Mouse (Mus musculus) Patski (cell line): ENCODE results near the gene Tcaim. TPM values are rescaled to one million over a fixed set of nuclear protein-coding genes. Genes with fewer than 3 reads are reported as not detected.
"Not testable (repeated sequence)": the region's sequence is repeated elsewhere in the genome, so short reads cannot be mapped to it uniquely, and the experiment has no call there.

Experiments used
- ATAC-seq: fragments of 100-300 bp; one replicate; pipeline ENCODE4 v1.8.0; 2021
- CTCF ChIA-PET: fragments of 350-600 bp; sonication (Branson Sonifier 250); formaldehyde crosslinking; loops from one replicate; lab custom pipeline; 2022; ENCODE audit warnings: inconsistent platforms; lab: Charles Lee
- POLR2A ChIA-PET: fragments of 350-600 bp; sonication (Branson Sonifier 250); formaldehyde crosslinking; loops from one replicate; lab custom pipeline; 2022; ENCODE audit warnings: antibody characterized with exemption, inconsistent platforms; lab: Charles Lee
- DNase-seq: peaks from one replicate; pipeline ENCODE4 v3.0.0-alpha.2; 2011; ENCODE audit warnings: low read depth, low spot score
- H3K27me3 ChIP-seq: fragments of 371-371 bp; one replicate; pipeline ENCODE4 v1.5.1; 2021
- CTCF ChIP-seq: fragments of 100-300 bp; IDR thresholded peaks from one replicate; pipeline ENCODE4 v1.5.1; 2021
- in situ Hi-C: fragments of 300-500 bp; cut with MboI; formaldehyde crosslinking; loops from 3 replicates; pipeline ENCODE4 v1.11.1; 2018; ENCODE audit warnings: low pct_unique_long_range_greater_than_20kb, mixed read lengths
- polyA plus RNA-seq: library from polyadenylated mRNA; unstranded; gene quantifications from one replicate; pipeline ENCODE4 v1.2.3, GENCODE M21; 2021

Tcaim gene
- polyA plus RNA-seq, 1 experiment from 2014 or later, result 9.3 TPM

DNA sequence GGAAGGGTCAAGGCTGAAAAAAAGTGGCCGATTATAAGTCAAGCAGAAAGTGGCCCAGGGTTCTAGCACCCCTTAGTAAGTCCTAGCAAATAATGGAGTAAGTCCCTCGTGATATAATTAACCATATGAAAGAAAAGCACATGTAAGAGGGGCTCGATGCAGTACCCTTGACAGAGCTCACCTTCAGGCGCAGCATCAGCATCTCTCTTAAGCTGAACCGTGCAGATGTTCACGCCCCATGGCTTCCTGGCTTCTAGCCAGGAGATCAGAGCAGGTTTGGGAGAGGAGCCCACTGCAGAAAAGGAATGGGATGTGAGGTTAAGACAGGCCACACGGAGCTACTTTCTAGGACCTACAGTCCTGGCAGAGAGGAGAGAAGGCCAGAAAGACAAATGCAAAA lies 49.2 kb downstream of the Tcaim start:
- no peak for TF ChIP-seq CTCF
- in situ Hi-C loops, result no loop called here
- ChIA-PET CTCF (no interaction called here), POLR2A (no interaction called here)
- no peaks in the 10 kb centered on the region for H3K27me3 ChIP-seq
- ATAC-seq, result no peak
- DNase-seq, result no peak

DNA sequence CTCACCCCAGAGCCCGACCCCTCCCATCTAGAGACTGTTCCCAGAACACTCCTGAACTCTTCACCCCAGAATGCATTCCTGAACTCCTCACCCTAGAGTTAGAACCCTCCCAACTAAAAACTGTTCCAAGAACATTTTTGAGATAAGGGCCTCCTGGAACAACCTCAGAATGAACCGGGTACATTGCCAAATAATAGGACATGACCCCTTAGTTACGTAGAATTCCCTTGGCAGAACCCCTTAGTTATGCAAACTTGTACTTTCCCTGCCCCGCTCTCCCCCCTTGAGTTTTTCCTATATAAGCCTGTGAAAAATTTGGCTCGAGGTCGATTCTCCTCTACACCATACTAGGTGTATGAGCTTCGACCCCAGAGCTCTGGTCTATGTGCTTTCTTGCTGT lies 49.8 kb downstream of the Tcaim start:
- CTCF ChIA-PET, H3K27me3 ChIP-seq, DNase-seq, in situ Hi-C loops, ATAC-seq, POLR2A ChIA-PET: not testable (repeated sequence)

DNA sequence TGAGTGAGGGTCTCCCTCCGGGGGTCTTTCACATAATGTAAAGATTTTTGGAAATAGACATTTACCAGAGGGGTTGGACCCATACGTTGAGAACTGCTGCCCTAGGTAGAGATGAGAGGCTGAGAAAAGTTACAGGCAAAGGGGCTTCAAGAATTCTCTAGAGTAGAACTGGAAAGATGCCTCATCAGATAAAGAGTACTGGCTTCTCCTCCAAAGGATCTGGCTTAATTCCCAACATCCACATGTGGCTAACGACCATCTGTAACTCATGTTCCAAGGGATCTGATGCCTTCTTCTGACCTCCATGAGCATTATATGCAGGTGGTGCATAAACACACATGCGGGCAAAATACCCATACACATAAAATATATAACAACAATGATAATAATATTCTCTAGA lies 50.3 kb downstream of the Tcaim start:
- CTCF ChIA-PET, result no interaction called here
- TF ChIP-seq CTCF, result no peak
- no peak for DNase-seq
- H3K27me3 ChIP-seq, result no peaks in the 10 kb centered on the region
- POLR2A ChIA-PET, result no interaction called here
- in situ Hi-C loops, result no loop called here
- no peak for ATAC-seq

DNA sequence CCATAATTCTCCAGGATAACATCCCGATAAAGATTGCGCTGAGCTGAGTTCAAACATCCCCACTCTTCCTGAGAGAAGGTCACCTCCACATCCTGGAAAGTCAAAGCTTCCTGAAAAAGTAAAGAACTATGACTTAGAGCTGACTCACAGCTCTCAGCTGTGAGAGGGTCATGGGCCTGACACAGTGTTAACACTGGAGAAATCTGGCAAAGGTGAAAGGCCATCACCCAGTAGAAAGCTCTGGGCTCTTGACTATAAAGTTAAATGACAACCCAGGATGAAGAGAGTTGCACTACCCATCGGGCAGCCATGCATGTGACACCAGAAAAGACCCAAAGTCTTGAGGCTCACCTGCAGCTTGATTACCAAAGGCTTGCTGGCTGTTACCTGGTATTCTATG lies 51.4 kb downstream of the Tcaim start:
- no peaks in the 10 kb centered on the region for H3K27me3 ChIP-seq
- in situ Hi-C loops, result no loop called here
- ChIA-PET POLR2A (no interaction called here), CTCF (no interaction called here)
- no peak for TF ChIP-seq CTCF
- ATAC-seq, result no peak
- DNase-seq, result no peak

DNA sequence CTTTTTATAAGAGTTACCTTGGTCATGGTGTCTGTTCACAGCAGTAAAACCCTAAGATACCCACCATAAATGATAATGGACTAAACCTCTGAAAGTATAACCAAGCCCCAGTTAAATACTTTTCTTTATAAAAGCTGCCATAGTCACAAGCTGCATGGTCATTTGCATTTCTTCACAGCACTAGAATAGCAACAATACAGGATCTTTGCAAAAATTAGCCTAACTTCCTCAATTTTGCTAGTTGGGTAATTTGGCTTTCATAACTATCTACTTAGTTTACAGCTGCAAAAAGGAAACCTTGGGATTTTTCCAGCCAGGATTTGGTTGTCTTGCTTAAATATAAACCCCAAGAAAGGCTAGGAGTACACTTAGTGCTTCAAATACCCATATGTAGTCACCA lies 55.4 kb downstream of the Tcaim start:
- H3K27me3 ChIP-seq, result no peaks in the 10 kb centered on the region
- TF ChIP-seq CTCF, result no peak
- DNase-seq (no peak), ATAC-seq (no peak)
- POLR2A ChIA-PET, result no interaction called here
- CTCF ChIA-PET, result no interaction called here
- in situ Hi-C loops, result no loop called here

DNA sequence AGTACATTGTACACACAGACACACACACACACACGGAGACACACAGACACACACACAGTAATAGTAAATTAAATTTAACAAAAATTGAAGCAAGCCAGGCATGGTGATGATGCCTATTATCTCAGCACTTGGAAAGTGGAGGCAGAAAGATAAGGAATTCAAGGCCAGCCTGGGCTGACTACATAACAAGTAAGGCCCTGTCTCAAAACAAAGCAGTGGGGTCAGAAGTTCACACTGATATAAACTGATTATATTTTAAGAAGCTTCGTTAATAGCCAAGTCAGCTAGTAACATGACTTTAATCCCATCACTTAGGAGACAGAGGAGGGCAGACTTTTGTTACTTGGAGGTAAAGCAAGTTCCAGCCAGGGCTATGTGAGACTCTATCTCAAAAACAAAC lies 58.4 kb downstream of the Tcaim start:
- DNase-seq (no peak), ATAC-seq (no peak)
- in situ Hi-C loops, result no loop called here
- ChIA-PET POLR2A (no interaction called here), CTCF (no interaction called here)
- TF ChIP-seq CTCF, result no peak
- no peaks in the 10 kb centered on the region for H3K27me3 ChIP-seq

DNA sequence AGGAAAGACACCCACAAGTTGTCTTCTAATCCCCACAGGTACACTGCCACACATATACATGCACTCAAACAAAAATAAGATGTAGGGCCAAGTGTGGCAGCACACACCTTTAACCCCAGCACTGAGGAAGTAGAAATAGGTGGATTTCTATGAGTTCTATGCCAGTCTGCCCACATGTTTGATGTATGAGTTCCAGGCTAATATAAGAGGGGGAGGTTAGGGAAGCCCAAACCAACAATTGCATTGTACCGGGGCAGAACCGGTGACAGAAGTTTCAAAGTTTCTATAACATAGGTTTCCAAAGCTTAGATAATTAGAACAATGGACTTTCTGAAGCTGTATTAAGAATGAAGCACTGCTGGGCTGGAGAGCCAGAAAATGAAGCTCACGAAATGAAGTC lies 59.5 kb downstream of the Tcaim start:
- in situ Hi-C loops, result no loop called here
- ChIA-PET POLR2A (interaction anchor here (0.7 to 1.5 kb wide), 6 partner anchors 19 to 152 kb away, joined by 3 to 4 read pairs (median 3); no protein-coding TSS in a partner anchor), CTCF (no interaction called here)
- H3K27me3 ChIP-seq, result no peaks in the 10 kb centered on the region
- no peak for TF ChIP-seq CTCF
- DNase-seq (no peak), ATAC-seq (no peak)

DNA sequence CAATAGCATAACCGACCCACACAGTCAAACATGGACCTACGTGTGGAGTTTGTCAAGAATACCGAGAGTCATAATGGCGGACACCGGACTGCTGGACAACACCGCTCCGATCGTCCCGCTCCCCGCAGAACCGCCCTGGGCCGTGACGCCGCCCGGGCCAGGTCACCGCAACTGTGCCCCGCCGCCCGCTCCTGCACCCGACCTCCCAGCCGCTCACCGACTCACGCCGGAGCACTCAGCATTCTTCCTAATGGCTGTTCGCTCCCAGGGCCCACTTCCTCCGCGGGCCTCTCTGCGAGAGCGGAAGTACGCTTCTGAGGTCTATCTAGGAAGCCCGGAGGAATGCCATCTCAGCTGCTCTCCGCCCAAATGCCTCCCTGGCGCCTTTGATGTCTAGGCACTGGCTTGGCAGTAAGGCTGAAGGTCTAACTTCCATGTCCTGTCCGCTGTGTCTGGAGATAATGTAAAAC lies 60.4 kb downstream of the Tcaim start, which contains the start of gene Zfp445:
Gene Zfp445 (minus strand): TSS at position 310 of the 470 bp plus-strand sequence.
- ATAC-seq (peak; percentile 91), DNase-seq (peak; percentile 34)
- no peaks in the 10 kb centered on the region for H3K27me3 ChIP-seq
- CTCF ChIA-PET, result no interaction called here
- POLR2A ChIA-PET, result interaction anchor here (0.7 to 1.5 kb wide), 6 partner anchors 18 to 151 kb away, joined by 3 to 4 read pairs (median 3); no protein-coding TSS in a partner anchor
- TF ChIP-seq CTCF, result no peak
- in situ Hi-C loops, result no loop called here

DNA sequence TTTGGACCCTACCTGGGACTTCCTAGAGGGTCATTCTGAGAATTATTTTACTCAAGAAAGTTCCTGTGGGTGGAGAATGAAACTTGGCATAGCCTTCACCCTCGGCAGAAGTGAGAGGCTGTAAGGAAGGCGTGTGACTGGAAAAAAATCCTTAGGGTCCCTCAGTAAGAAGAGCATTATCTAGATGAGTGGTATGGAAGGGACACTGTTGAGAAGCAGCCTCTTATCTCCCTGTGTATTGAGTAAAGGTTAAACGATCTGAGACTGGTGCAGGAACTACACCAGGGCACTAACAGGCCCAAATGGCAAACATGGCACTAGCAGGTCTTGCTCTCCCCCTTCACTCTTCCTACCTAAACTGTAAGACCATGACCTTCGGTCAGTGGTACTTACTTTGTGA lies 60.9 kb downstream of the Tcaim start:
- no peaks in the 10 kb centered on the region for H3K27me3 ChIP-seq
- ATAC-seq (peak; percentile 23), DNase-seq (no peak)
- in situ Hi-C loops, result no loop called here
- ChIA-PET POLR2A (interaction anchor here (1.5 kb wide), 1 partner anchor 65 kb away, joined by 3 read pairs; no protein-coding TSS in a partner anchor), CTCF (no interaction called here)
- no peak for TF ChIP-seq CTCF

DNA sequence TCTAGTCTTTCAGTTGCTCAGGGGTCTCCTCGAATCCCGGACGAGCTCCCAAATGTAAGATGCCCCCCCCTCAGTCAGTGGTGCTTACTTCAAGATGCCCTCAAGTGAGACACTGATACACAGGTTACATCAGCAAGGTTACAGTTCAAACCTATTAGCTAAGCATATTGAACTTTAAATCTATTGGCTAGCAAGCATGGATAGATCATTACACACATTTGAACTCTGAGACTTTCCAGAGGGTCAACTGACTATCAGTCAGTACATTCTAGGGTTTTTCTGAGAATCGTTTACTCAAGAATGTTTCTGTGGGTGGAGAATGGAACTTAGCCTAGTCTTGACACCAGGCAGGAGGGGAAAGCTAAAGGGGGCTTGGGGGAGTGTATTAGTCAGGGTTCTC lies 67.3 kb downstream of the Tcaim start:
- CTCF ChIA-PET, result no interaction called here
- TF ChIP-seq CTCF, result no peak
- no peaks in the 10 kb centered on the region for H3K27me3 ChIP-seq
- in situ Hi-C loops, result no loop called here
- ATAC-seq (no peak), DNase-seq (no peak)
- POLR2A ChIA-PET, result no interaction called here

DNA sequence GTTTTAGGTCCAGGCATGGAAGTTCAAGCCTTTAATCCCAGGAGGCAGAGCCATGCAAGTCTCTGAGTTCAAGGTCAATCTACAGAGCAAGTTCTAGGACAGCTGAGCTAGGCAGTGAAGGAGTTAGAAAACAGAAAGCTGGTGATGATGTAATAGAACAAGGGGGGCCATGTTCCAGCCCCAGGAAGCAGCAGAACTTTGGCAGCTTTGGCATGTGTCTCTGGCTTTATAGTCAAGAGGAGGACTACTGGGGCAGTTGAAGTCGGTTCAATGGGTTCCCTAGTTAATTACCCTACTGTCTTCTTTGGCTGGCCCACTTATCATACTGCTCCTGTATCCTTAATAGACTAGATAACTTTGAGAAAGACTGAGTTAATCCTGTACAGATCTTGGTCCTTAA lies 69.3 kb downstream of the Tcaim start:
- ChIA-PET POLR2A (no interaction called here), CTCF (no interaction called here)
- no peak for TF ChIP-seq CTCF
- no peaks in the 10 kb centered on the region for H3K27me3 ChIP-seq
- ATAC-seq (no peak), DNase-seq (no peak)
- in situ Hi-C loops, result no loop called here

DNA sequence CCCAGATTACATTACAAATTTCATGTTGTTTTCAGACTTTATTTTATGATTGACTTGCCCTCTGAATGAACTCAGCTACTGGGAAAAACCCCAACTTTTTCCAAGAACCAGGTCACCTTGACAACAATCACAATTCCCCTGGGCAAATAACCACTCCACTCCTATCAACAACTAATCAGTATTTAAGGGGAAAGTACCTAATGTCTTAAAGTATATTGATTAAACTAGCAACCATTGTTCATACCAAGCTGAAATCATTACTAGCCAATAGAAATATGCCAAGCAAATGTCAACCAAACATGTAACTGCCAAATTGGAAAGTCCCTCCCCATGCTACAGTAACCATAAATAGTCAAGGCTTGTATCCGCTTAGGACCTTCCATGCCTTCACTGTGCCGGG lies 69.8 kb downstream of the Tcaim start:
- DNase-seq, result no peak
- H3K27me3 ChIP-seq, result no peaks in the 10 kb centered on the region
- in situ Hi-C loops, result no loop called here
- POLR2A ChIA-PET, result no interaction called here
- no peak for ATAC-seq
- no peak for TF ChIP-seq CTCF
- CTCF ChIA-PET, result no interaction called here
